Mouse (Mus musculus): ENCODE results near the gene Arl2bp. TPM values are rescaled to one million over a fixed set of nuclear protein-coding genes. Genes with fewer than 3 reads are reported as not detected.

The Arl2bp gene
- polyA plus RNA-seq, 1 experiment = 3.1 TPM

DNA sequence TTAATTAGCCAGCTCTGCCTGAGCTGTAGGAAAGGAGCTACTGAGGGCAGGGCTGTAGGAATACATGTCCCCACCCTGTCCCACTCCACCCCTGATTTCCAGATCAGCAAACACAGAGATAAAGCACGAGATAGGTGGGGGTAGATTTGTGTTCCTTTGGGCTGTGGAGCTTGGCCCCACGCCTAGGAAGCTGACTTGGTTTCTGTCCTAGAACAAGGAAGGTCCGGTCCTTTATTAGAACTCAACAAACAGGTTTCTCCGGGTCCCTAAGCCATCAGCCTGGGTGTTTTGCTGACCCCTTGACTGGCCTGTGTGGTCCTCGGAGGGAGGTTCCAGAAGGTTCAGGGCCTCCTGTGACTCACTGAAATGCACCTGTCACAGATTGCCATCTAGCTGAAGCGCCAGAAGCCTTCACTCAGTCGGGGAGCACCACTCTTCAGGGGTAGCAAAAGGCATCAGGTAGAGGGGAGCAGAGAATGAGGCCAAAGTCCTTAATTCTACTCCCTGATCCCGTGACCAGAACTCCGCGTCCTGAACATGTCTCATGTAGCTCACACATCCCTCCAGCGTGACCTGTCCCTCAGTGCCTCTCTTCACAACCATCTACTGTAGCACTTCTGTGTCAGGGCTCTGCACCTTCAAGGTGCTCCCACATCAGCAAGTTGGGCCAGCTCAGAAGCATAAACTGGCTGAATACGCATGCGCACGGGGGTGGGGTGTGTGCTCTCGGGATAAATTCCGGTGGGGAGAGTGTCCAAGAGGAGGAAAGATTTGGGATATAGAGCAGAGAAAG, 16.5 kb downstream of the Arl2bp start:
- no peak overlapping the region for H3K4me3 ChIP-seq (replicated peaks)
- peaks cover 8% of the 10 kb centered on the region for H3K9me3 ChIP-seq (ENCODE audit: control insufficient read depth, low read length)
- H3K36me3 ChIP-seq (ENCODE audit: control insufficient read depth) = no peaks in the 10 kb centered on the region
- H3K4me1 ChIP-seq (ENCODE audit: control insufficient read depth) = peaks cover 3% of the 10 kb centered on the region; the same call in 1 of the 2 replicates
- TF ChIP-seq TAL1 (IDR thresholded peaks at IDR 0.05; ENCODE audit: low read length) = no peak
- TF ChIP-seq GATA1 (IDR thresholded peaks at IDR 0.05; ENCODE audit: low read length) = no peak
- H3K27me3 ChIP-seq (ENCODE audit: control insufficient read depth) = peaks cover 3% of the 10 kb centered on the region; the same call in 1 of the 2 replicates

DNA sequence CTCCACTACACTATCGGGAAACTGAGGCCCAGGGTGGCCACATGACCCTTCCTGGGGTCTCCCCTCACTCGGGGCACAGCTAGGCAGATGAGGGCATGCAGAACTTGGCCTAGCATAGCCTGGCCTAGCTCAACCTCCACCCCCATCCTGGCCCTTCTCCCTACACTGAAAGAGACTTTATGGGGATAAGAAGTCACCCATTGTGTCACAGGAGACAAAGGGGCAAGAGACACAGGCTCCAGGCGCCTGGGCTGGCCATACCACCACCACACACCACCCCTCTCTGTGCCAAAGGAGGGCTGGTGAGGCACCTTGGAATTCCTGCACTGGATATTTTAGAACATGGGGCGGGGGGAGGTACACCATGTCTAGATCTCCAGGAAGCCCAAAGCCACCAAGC, 17.9 kb downstream of the Arl2bp start:
- Histone ChIP-seq H3K27me3 (ENCODE audit: control insufficient read depth) (peaks cover 3% of the 10 kb centered on the region; the same call in 1 of the 2 replicates), H3K36me3 (ENCODE audit: control insufficient read depth) (no peaks in the 10 kb centered on the region), H3K4me3 (replicated peaks) (no peak overlapping the region), H3K9me3 (ENCODE audit: control insufficient read depth, low read length) (peaks cover 8% of the 10 kb centered on the region), H3K4me1 (ENCODE audit: control insufficient read depth) (peaks cover 3% of the 10 kb centered on the region; the same call in 1 of the 2 replicates)
- TF ChIP-seq TAL1 (IDR thresholded peaks at IDR 0.05; ENCODE audit: low read length) (no peak), GATA1 (IDR thresholded peaks at IDR 0.05; ENCODE audit: low read length) (no peak)

DNA sequence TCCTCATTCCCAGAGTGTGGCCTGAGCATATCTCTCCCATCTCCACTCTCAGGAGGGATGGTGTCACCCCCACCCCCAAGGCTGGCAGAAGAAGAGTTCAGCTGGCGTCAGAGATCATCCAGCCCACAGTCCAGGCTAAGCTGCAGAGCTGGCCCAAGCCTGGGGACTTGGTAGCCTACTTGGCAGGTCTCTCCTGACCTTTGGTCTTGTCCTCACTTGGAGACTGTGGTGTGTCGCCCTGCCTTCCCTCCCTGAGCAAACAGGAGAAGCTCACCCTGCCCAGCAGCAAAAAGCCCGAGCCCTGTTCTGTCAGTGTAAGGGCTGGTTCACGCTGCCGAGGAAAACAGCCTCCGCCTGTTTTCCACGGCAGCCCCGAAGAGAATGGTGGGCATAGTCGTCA, 19.6 kb downstream of the Arl2bp start:
- Histone ChIP-seq H3K4me3 (replicated peaks) (no peak overlapping the region), H3K4me1 (ENCODE audit: control insufficient read depth) (peaks cover 3% of the 10 kb centered on the region; the same call in 1 of the 2 replicates), H3K27me3 (ENCODE audit: control insufficient read depth) (peaks cover 3% of the 10 kb centered on the region; the same call in 1 of the 2 replicates), H3K9me3 (ENCODE audit: control insufficient read depth, low read length) (no peaks in the 10 kb centered on the region), H3K36me3 (ENCODE audit: control insufficient read depth) (no peaks in the 10 kb centered on the region)
- no peak for TF ChIP-seq GATA1 (IDR thresholded peaks at IDR 0.05; ENCODE audit: low read length)
- no peak for TF ChIP-seq TAL1 (IDR thresholded peaks at IDR 0.05; ENCODE audit: low read length)

GRCm38 (mm10) chr8:94694701-94695100, 28.3 kb downstream of the Arl2bp start:
- H3K36me3 ChIP-seq (ENCODE audit: control insufficient read depth) = no peaks in the 10 kb centered on the region
- TF ChIP-seq TAL1 (IDR thresholded peaks at IDR 0.05; ENCODE audit: low read length) (no peak), GATA1 (IDR thresholded peaks at IDR 0.05; ENCODE audit: low read length) (no peak)
- peaks cover 71% of the 10 kb centered on the region for H3K27me3 ChIP-seq (ENCODE audit: control insufficient read depth)
- peaks cover 2% of the 10 kb centered on the region; the same call in 1 of the 2 replicates for H3K9me3 ChIP-seq (ENCODE audit: control insufficient read depth, low read length)
- H3K4me1 ChIP-seq (ENCODE audit: control insufficient read depth) = peaks cover 8% of the 10 kb centered on the region
- H3K4me3 ChIP-seq (replicated peaks) = no peak overlapping the region

- Histone ChIP-seq H3K4me1 (ENCODE audit: control insufficient read depth) (peaks cover 8% of the 10 kb centered on the region), H3K9me3 (ENCODE audit: control insufficient read depth, low read length) (peaks cover 2% of the 10 kb centered on the region; the same call in 1 of the 2 replicates), H3K36me3 (ENCODE audit: control insufficient read depth) (no peaks in the 10 kb centered on the region), H3K4me3 (replicated peaks) (peak overlapping the region; percentile 46), H3K27me3 (ENCODE audit: control insufficient read depth) (peaks cover 73% of the 10 kb centered on the region)
- TF ChIP-seq GATA1 (IDR thresholded peaks at IDR 0.05; ENCODE audit: low read length) (no peak), TAL1 (IDR thresholded peaks at IDR 0.05; ENCODE audit: low read length) (no peak)
Observed at GRCm38 (mm10) chr8:94695341-94695993, 29.1 kb downstream of the Arl2bp start.

- TF ChIP-seq TAL1 (IDR thresholded peaks at IDR 0.05; ENCODE audit: low read length) (no peak), GATA1 (IDR thresholded peaks at IDR 0.05; ENCODE audit: low read length) (no peak)
- Histone ChIP-seq H3K4me3 (replicated peaks) (peak within 1 kb of the TSS; percentile 46), H3K27me3 (ENCODE audit: control insufficient read depth) (peaks cover 73% of the 10 kb centered on the region)
Observed at GRCm38 (mm10) chr8:94695994-94696384, 29.6 kb downstream of the Arl2bp start, which contains the start of gene Pllp. Gene Pllp, minus strand, starts transcription at chr8:94696278.

DNA sequence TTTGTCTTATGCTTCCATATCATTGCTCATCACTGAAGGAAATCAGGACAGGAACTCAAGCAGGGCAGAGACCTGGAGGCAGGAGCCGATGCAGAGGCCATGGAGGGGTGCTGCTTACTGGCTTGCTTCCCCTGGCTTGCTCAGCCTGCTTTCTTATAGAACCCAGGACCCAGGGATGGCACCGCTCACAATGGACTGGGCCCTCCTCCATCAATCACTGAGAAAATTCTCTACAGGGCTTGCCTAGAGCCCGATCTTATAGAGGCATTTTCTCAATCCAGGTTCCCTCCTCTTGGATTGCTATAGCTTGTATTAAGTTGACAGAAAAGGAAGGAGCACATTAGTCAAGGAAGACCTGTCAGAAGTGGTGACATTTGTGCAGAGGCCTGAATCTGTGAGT, 30.2 kb downstream of the Arl2bp start:
- Histone ChIP-seq H3K27me3 (ENCODE audit: control insufficient read depth) (peaks cover 73% of the 10 kb centered on the region), H3K4me1 (ENCODE audit: control insufficient read depth) (peaks cover 8% of the 10 kb centered on the region), H3K9me3 (ENCODE audit: control insufficient read depth, low read length) (peaks cover 2% of the 10 kb centered on the region; the same call in 1 of the 2 replicates), H3K36me3 (ENCODE audit: control insufficient read depth) (no peaks in the 10 kb centered on the region), H3K4me3 (replicated peaks) (no peak overlapping the region)
- no peak for TF ChIP-seq TAL1 (IDR thresholded peaks at IDR 0.05; ENCODE audit: low read length)
- no peak for TF ChIP-seq GATA1 (IDR thresholded peaks at IDR 0.05; ENCODE audit: low read length)

More at GRCm38 (mm10) chr8:94695994-94696384, 29.6 kb downstream of the Arl2bp start, which contains the start of gene Pllp:
- Histone ChIP-seq H3K36me3 (ENCODE audit: control insufficient read depth) (no peaks in the 10 kb centered on the region), H3K4me1 (ENCODE audit: control insufficient read depth) (peaks cover 8% of the 10 kb centered on the region), H3K9me3 (ENCODE audit: control insufficient read depth, low read length) (peaks cover 2% of the 10 kb centered on the region; the same call in 1 of the 2 replicates)

GRCm38 (mm10) chr8:94697956-94698355, 31.6 kb downstream of the Arl2bp start:
- Histone ChIP-seq H3K27me3 (ENCODE audit: control insufficient read depth) (peaks cover 61% of the 10 kb centered on the region), H3K4me1 (ENCODE audit: control insufficient read depth) (peaks cover 14% of the 10 kb centered on the region), H3K36me3 (ENCODE audit: control insufficient read depth) (no peaks in the 10 kb centered on the region), H3K4me3 (replicated peaks) (no peak overlapping the region), H3K9me3 (ENCODE audit: control insufficient read depth, low read length) (peaks cover 2% of the 10 kb centered on the region; the same call in 1 of the 2 replicates)
- TF ChIP-seq GATA1 (IDR thresholded peaks at IDR 0.05; ENCODE audit: low read length) = no peak
- TF ChIP-seq TAL1 (IDR thresholded peaks at IDR 0.05; ENCODE audit: low read length) = no peak

- H3K4me3 ChIP-seq (replicated peaks) = no peak overlapping the region
- TF ChIP-seq GATA1 (IDR thresholded peaks at IDR 0.05; ENCODE audit: low read length) (no peak), TAL1 (IDR thresholded peaks at IDR 0.05; ENCODE audit: low read length) (no peak)
- peaks cover 24% of the 10 kb centered on the region for H3K4me1 ChIP-seq (ENCODE audit: control insufficient read depth)
- H3K36me3 ChIP-seq (ENCODE audit: control insufficient read depth) = no peaks in the 10 kb centered on the region
- peaks cover 47% of the 10 kb centered on the region for H3K27me3 ChIP-seq (ENCODE audit: control insufficient read depth)
- peaks cover 2% of the 10 kb centered on the region; the same call in 1 of the 2 replicates for H3K9me3 ChIP-seq (ENCODE audit: control insufficient read depth, low read length)
Observed at GRCm38 (mm10) chr8:94699366-94699765, 33.0 kb downstream of the Arl2bp start.

Measured in erythroblast, embryonic 14.5 days (primary cell).